Mouse (Mus musculus): Measurements from ENCODE around the gene Sec24b. TPM values are rescaled to one million over a fixed set of nuclear protein-coding genes. Genes with fewer than 3 reads are reported as not detected.

Gene Sec24b
- polyA plus RNA-seq, 1 experiment = 21.4 TPM

GRCm38 (mm10) chr3:129981756-129982155 lies 79.6 kb downstream of the Sec24b start:
- no peaks in the 10 kb centered on the region for H3K27me3 ChIP-seq (ENCODE audit: control insufficient read depth, insufficient read depth, insufficient read length)
- H3K79me2 ChIP-seq (ENCODE audit: control insufficient read depth, insufficient read depth) = no peaks in the 10 kb centered on the region
- no peak overlapping the region for H3K4me3 ChIP-seq
- no peak overlapping the region for H3K4me2 ChIP-seq (ENCODE audit: low read depth)
- peaks cover 17% of the 10 kb centered on the region for H3K36me3 ChIP-seq (ENCODE audit: control insufficient read depth, insufficient read depth)
- no peak for TF ChIP-seq TCF12 (IDR thresholded peaks at IDR 0.05; ENCODE audit: insufficient read depth, poor library complexity, severe bottlenecking)
- no peak for TF ChIP-seq REST (IDR thresholded peaks at IDR 0.05; ENCODE audit: insufficient read depth, insufficient read length)
- no peak for TF ChIP-seq POLR2A (IDR thresholded peaks at IDR 0.05; ENCODE audit: insufficient read length, low read depth)
- TF ChIP-seq E2F4 (IDR thresholded peaks at IDR 0.05; ENCODE audit: insufficient read depth) = no peak
- TF ChIP-seq MYOD1 (IDR thresholded peaks at IDR 0.05; ENCODE audit: control insufficient read depth in 1 of 3, insufficient read length in 2 of 3, low read depth in 2 of 3) = no peak
- TF ChIP-seq CEBPB (IDR thresholded peaks at IDR 0.05; ENCODE audit: insufficient read depth, poor library complexity, severe bottlenecking) = no peak
- no peak for TF ChIP-seq USF1 (IDR thresholded peaks at IDR 0.05; ENCODE audit: low read depth)
- no peak for TF ChIP-seq TCF3 (IDR thresholded peaks at IDR 0.05; ENCODE audit: insufficient read length, low read depth)
- TF ChIP-seq SRF (IDR thresholded peaks at IDR 0.05; ENCODE audit: control insufficient read depth, insufficient read length, low read depth) = no peak
- TF ChIP-seq POLR2AphosphoS2 (IDR thresholded peaks at IDR 0.05; ENCODE audit: insufficient read length, low read depth) = no peak
- no peak overlapping the region for H3ac ChIP-seq (ENCODE audit: control insufficient read depth, insufficient read length)

GRCm38 (mm10) chr3:129979510-129979909 lies 81.8 kb downstream of the Sec24b start:
- no peak overlapping the region for H3ac ChIP-seq (ENCODE audit: control insufficient read depth, insufficient read length)
- TF ChIP-seq USF1 (IDR thresholded peaks at IDR 0.05; ENCODE audit: low read depth) = no peak

GRCm38 (mm10) chr3:129978716-129979115 lies 82.6 kb downstream of the Sec24b start:
- no peak overlapping the region for H3K4me3 ChIP-seq
- H3K36me3 ChIP-seq (ENCODE audit: control insufficient read depth, insufficient read depth) = peaks cover 5% of the 10 kb centered on the region
- H3K27me3 ChIP-seq (ENCODE audit: control insufficient read depth, insufficient read depth, insufficient read length) = no peaks in the 10 kb centered on the region
- no peak overlapping the region for H3ac ChIP-seq (ENCODE audit: control insufficient read depth, insufficient read length)
- H3K79me2 ChIP-seq (ENCODE audit: control insufficient read depth, insufficient read depth) = no peaks in the 10 kb centered on the region
- no peak overlapping the region for H3K4me2 ChIP-seq (ENCODE audit: low read depth)
- no peak for TF ChIP-seq REST (IDR thresholded peaks at IDR 0.05; ENCODE audit: insufficient read depth, insufficient read length)
- no peak for TF ChIP-seq POLR2A (IDR thresholded peaks at IDR 0.05; ENCODE audit: insufficient read length, low read depth)

More at GRCm38 (mm10) chr3:129979510-129979909, 81.8 kb downstream of the Sec24b start:
- Histone ChIP-seq H3K79me2 (ENCODE audit: control insufficient read depth, insufficient read depth) (no peaks in the 10 kb centered on the region), H3K4me3 (no peak overlapping the region), H3K27me3 (ENCODE audit: control insufficient read depth, insufficient read depth, insufficient read length) (no peaks in the 10 kb centered on the region), H3K36me3 (ENCODE audit: control insufficient read depth, insufficient read depth) (peaks cover 5% of the 10 kb centered on the region), H3K4me2 (ENCODE audit: low read depth) (no peak overlapping the region)

GRCm38 (mm10) chr3:129976317-129976716 lies 85.0 kb downstream of the Sec24b start:
- no peak overlapping the region for H3K4me2 ChIP-seq (ENCODE audit: low read depth)
- TF ChIP-seq MAX (IDR thresholded peaks at IDR 0.05; ENCODE audit: low read depth) = no peak
- H3K4me3 ChIP-seq = no peak overlapping the region
- H3K27me3 ChIP-seq (ENCODE audit: control insufficient read depth, insufficient read depth, insufficient read length) = no peaks in the 10 kb centered on the region
- H3K79me2 ChIP-seq (ENCODE audit: control insufficient read depth, insufficient read depth) = no peaks in the 10 kb centered on the region
- no peak overlapping the region for H3ac ChIP-seq (ENCODE audit: control insufficient read depth, insufficient read length)
- no peaks in the 10 kb centered on the region for H3K36me3 ChIP-seq (ENCODE audit: control insufficient read depth, insufficient read depth)

- H3ac ChIP-seq (ENCODE audit: control insufficient read depth, insufficient read length) = no peak overlapping the region
- H3K4me3 ChIP-seq = peak overlapping the region; percentile 30
- H3K4me2 ChIP-seq (ENCODE audit: low read depth) = peak overlapping the region; percentile 82
- no peaks in the 10 kb centered on the region for H3K79me2 ChIP-seq (ENCODE audit: control insufficient read depth, insufficient read depth)
- H3K36me3 ChIP-seq (ENCODE audit: control insufficient read depth, insufficient read depth) = no peaks in the 10 kb centered on the region
- no peak for TF ChIP-seq SRF (IDR thresholded peaks at IDR 0.05; ENCODE audit: control insufficient read depth, insufficient read length, low read depth)
- no peak for TF ChIP-seq TCF12 (IDR thresholded peaks at IDR 0.05; ENCODE audit: insufficient read depth, poor library complexity, severe bottlenecking)
- TF ChIP-seq TCF3 (IDR thresholded peaks at IDR 0.05; ENCODE audit: insufficient read length, low read depth) = no peak
- TF ChIP-seq REST (IDR thresholded peaks at IDR 0.05; ENCODE audit: insufficient read depth, insufficient read length) = no peak
- no peak for TF ChIP-seq E2F4 (IDR thresholded peaks at IDR 0.05; ENCODE audit: insufficient read depth)
- no peaks in the 10 kb centered on the region for H3K27me3 ChIP-seq (ENCODE audit: control insufficient read depth, insufficient read depth, insufficient read length)
Observed at GRCm38 (mm10) chr3:129970529-129971515, 90.5 kb downstream of the Sec24b start.
